Mouse (Mus musculus) embryo, embryonic 10.5 days (tissue): ENCODE measurements around the gene Gm44596.
"Not testable (repeated sequence)": the region's sequence is repeated elsewhere in the genome, so short reads cannot be mapped to it uniquely, and the experiment has no call there.

Source experiments
- DNase-seq: peaks from one replicate; pipeline ENCODE4 v3.0.0-alpha.2; 2015; ENCODE audit warnings: low spot score

The Gm44596 gene

GRCm38 (mm10) chr6:128380594-128381167, 5.4 kb downstream of the Gm44596 start:
- not testable (repeated sequence) for DNase-seq

GRCm38 (mm10) chr6:128381254-128381653, 6.0 kb downstream of the Gm44596 start:
- DNase-seq = no peak

DNA sequence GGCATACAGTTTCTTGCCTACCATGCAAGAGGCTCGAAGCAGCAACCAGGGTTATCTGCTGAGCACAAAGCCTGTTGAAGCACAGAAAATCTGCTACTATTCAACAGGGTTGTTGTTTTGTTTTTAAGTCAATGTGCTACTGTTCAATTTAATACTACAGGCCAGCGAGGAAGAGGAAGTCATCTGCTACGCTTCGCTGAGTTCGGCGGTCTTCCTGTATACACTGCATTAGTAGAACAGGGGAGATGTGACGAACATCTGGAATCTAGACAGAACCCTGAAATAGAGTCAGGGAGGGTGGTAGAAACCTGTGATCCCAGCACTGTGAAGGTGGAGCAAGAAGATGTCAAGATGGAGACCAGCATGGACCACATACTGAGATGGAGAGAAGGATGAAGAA, 8.4 kb downstream of the Gm44596 start:
- no peak for DNase-seq

DNA sequence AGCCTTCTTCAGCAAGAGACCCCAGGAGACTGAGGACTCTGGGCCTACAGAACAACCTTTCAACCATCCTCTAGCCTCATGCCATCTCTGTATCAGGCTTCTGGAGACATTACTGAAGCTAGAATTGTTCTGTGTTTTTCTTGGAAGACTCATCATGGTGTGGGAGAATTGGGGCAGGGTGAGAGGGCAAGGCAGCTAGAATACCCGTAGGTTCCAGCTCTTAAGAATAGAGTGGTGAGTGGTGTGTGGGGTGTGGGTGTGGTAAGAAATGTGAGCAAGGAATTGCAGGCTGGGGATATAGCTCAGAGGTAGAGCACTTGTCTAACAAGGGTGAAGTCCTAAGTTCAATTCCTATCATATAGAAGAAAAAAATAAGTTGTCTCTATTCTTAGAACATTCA, 9.7 kb downstream of the Gm44596 start:
- no peak for DNase-seq

DNA sequence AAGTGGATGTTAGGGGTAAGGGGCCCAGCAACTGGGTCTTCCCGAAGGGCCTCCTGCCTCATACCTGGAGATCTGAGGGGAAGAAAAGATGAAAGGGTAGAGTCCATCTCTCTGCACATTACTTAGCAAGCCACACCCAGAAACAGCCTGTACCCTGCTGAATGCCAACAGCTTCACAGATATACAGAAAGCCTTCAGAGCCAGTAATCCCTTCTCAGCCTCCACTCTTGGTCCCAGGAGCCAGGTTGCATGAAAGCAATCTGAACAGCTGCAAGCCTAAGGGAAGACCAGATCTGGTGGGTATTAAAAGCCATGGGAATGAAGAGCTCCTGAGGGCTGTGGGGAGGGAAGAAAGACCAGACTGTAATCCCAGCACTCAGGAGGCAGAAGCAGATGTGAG, 13.9 kb downstream of the Gm44596 start:
- DNase-seq = no peak

- no peak for DNase-seq
Measured at GRCm38 (mm10) chr6:128390683-128391082, 15.4 kb downstream of the Gm44596 start.

DNA sequence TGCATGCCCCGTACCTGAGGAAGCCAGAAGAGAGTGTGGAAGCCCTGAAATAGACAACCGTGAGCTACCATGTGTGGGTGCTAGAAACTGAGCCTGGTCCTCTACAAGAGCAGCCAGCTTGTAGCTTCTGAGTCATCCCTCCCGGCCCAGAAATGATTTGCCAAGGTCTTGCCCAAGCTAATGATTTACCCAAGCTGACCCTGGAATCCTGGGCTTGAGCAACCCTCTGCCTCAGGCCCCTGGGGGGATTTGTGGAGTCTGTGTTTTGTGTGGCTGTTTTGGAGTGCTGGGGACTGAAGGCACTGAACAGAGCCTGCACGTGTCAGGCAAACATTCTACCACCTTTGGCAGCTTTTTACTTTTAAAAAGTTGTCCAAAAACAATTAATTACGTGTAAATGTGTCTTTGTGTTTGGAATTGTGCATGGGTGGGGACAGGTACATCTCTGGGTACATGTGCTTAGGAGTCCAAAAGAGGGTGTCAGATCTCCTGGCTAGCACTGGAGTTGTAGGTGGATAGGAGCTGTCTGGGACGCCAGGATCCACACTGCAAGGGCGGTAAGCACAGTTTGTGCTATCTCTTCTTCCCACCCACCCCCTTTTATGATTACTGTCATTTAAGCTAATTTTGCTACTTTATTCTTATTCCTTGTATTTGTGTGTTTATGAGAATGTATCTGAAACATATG, 22.4 kb downstream of the Gm44596 start:
- DNase-seq = no peak

GRCm38 (mm10) chr6:128398996-128399395, 23.7 kb downstream of the Gm44596 start, which contains the start of gene Nrip2:
Nrip2 (plus strand) TSS chr6:128399296.
- no peak for DNase-seq

DNA sequence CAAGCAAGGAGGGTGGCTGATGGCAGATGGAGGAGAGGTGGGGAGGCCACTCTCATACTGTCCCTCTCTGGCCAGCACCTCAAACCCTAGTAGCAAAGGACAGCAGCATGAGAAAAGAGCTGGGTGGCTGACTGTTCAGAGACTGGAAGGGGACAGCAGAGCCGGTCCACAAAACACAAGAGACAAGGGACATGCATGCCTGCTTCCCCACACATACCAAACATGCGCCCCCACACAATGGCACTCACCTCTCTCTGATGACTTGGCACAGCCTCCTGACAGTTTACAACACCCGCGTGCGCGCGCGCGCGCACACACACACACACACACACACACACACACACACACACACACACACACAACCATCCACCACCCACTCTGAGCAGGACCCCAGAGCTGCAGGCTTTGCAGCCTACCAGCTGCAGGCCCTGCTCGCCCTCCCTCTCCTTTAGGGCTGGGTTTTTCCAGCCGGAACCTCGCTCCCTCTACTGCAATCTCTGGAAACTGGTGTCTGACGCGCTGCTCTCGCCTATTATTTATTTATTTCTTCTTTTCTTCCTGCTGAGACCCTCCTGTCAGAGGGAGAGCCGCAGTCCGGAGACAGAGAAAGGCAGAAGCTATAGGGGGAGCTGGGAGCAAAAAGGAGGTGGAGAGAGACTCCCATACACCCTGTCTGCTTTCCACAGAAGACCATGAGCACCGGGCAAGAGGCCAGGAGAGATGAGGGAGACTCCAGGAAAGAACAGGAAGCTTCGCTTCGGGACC, 24.3 kb downstream of the Gm44596 start:
- DNase-seq = peak; percentile 14

- DNase-seq = no peak
Measured at GRCm38 (mm10) chr6:128404708-128405107, 29.4 kb downstream of the Gm44596 start.

DNA sequence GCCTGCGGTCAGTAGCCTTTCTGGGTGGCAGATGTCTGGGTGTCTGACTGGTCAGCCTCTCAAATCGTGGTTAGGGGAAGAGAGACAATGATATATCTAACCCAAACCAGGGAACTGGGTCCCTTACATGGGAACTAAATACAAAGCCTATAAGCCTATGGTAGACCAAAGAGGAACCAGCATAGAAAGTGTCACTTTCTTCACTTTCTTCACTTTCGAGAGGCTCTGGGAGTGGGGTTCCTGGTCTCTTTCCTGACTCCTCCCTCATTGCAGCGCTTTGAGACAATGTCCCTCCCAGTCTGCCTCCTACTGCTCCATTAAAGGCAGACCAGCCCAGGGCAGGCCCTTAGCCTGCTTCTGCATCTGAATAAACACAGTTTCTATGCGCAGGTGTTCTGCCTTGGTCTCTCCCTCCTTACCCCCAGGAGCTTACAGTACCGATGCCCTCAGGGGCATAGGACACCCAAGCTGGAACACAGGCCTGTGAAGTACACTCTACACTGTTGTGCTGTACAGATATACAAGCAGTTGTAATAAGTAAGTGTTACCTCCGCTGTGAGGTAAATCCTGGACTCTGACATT, 33.3 kb downstream of the Gm44596 start:
- no peak for DNase-seq

- no peak for DNase-seq
Measured at GRCm38 (mm10) chr6:128410305-128410704, 35.0 kb downstream of the Gm44596 start.

DNA sequence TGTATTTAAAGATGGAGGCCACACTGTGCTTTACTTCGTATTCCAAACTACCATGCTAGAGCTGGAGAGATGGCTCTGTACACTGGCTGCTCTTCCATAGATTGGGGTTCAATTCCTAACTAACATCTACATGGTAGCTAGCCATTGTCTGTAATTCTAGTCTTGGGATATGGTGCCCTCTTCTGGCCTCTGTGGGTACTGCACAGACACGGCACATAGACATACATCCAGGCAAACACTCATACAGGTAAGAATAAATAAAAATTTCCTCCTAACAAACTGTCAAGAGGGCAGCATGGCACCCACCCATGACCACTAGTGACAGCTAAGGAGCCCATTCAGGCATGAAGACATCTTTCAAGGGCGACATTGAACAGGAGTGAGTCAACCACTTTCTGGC, 35.8 kb downstream of the Gm44596 start:
- peak; percentile 87 for DNase-seq

DNA sequence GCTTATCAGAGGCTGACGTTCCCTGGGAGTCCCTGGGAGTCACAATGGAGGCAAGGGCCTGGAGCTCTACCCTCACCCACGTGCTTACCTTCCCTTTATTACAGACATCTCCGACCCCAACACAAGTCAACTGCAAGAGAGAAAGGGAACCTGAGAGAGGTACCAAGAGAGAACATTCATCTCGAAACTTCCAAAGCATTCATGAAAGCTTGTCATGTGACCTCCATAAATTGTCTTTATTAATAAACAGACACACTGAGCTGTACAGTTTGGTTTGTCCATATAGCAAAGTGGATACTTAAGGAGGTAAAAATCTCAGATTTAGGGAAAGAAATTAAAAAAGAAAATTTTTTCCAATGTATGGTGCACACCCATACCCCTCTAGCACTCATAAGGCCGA, 40.9 kb downstream of the Gm44596 start:
- DNase-seq = no peak

DNA sequence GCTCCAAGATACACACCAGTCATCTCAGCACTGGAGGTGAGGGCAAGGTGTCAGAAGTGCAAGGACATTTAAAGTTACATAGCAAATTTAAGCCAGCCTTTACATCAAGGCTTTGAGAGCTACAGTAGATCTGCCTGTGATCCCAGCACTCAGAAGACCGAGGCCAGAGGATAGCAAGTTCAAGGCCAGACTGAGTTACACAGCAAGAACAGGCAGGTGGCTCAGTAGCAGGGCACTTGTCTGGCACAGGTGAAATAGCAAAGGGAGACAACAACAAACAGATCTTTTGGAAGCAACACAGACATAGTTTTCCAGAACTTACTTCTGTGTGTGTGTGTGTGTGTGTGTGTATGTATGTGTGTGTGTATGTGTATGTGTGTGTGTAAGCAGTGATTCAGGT, 42.8 kb downstream of the Gm44596 start:
- no peak for DNase-seq

DNA sequence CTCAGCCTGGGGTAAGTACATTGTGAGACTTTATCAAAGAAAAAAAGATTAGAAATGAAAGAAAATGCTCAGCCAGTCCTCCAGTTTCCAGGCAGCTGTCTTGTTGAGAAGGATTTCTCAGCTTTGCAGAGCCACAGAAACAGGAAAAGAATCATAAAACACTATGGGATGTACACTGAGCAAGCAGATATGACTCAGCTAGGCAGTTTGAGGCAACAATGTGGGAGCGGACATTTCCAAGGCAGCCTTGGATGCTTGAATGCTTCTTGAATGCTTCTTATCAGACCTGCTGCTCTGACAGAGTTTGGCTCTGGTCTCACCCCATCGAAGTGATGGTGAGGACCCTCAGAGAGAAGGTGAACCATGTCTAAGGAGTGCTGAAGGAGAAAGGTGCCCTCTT, 45.7 kb downstream of the Gm44596 start:
- DNase-seq = no peak

GRCm38 (mm10) chr6:128421480-128421879, 46.2 kb downstream of the Gm44596 start:
- no peak for DNase-seq

DNA sequence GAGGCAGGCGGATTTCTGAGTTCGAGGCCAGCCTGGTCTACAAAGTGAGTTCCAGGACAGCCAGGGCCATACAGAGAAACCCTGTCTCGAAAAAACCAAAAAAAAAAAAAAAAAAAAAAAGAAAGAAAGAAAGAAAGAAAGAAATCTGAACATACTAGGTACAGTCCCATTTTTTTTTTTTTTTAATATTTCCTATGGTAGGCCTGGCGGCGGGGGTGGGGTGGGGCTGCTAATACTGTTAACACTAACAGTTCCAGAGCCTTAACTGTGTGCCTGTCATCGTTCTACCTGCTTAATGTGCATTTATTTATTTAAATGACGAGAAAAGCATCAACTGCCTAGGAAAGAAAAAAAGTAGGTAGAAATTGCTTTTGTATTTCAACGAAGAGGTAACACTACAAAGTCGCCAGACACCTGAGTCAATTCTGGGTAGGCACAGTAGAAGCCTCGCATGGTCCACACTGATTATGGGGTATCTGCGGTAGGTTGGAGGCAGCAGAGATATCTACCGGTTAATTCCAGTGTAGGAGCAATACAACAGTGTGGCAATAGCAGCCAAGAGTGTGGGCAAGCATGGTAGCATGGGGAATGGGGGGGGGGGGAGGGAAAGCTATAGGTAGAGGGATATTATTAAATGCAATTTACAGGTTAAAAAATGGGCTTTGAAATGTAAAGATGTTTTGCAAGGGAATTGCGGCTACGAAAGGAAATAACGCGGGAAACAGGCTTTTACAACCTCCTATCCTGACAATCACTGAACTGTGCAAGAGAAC, 48.4 kb downstream of the Gm44596 start:
- no peak for DNase-seq

DNA sequence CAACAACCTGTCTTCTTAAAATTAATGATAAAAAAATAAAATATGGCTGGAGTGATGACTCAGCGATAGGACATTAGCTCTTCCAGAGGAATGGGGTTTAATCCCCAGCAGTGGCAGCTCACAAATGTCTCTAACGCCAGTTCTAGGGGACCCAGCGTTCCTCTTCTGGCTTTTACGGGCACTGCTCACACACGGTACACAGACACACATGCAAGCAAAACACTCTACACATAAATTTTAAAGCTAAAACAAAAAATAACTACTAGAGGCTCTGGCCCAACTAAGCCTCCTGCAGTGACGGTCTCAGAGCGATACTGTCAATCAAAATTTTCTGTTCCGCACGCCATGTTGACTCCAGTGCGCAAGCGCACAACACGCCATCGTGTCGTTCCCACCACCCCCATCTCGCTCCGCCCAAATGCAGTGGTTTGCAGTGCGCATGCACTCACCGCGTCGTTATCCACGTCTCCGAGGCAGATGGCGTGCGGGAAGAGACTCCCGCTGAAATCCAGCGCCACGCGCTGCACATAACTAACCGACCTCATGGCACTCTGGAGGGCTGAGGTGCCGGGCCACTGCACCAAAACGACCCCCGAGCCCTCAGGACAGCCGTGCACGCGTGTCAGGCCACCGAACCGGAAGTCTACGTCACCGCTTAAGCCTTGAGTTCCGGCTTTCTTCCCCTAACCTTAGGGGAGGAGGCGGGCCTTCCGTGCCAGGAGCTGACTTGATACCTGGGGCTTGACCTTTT, 49.1 kb downstream of the Gm44596 start, which contains the start of gene Itfg2:
Gene Itfg2, minus strand, starts transcription at position 663 of the 751 bp plus-strand sequence.
- peak; percentile 98 for DNase-seq

- no peak for DNase-seq
Measured at GRCm38 (mm10) chr6:128425046-128425445, 49.7 kb downstream of the Gm44596 start.

- DNase-seq = no peak
Measured at GRCm38 (mm10) chr6:128427571-128427970, 52.3 kb downstream of the Gm44596 start.
